Mouse (Mus musculus) bone marrow, adult 2 months (tissue): ENCODE results near the gene Fam189a1.

Experiments used
- CTCF ChIP-seq: fragments of 200-500 bp; IDR thresholded peaks from 2 replicates; pipeline ENCODE4 v1.5.1; 2011; ENCODE audit warnings: low read length, control low read depth; ENCODE audit not compliant: control insufficient read depth, insufficient read depth
- POLR2A ChIP-seq: fragments of 200-500 bp; IDR thresholded peaks from 2 replicates; pipeline ENCODE4 v1.6.1; 2011; ENCODE audit warnings: low read depth, mild to moderate bottlenecking, control low read depth, low read length, borderline replicate concordance; ENCODE audit not compliant: control insufficient read depth

DNA sequence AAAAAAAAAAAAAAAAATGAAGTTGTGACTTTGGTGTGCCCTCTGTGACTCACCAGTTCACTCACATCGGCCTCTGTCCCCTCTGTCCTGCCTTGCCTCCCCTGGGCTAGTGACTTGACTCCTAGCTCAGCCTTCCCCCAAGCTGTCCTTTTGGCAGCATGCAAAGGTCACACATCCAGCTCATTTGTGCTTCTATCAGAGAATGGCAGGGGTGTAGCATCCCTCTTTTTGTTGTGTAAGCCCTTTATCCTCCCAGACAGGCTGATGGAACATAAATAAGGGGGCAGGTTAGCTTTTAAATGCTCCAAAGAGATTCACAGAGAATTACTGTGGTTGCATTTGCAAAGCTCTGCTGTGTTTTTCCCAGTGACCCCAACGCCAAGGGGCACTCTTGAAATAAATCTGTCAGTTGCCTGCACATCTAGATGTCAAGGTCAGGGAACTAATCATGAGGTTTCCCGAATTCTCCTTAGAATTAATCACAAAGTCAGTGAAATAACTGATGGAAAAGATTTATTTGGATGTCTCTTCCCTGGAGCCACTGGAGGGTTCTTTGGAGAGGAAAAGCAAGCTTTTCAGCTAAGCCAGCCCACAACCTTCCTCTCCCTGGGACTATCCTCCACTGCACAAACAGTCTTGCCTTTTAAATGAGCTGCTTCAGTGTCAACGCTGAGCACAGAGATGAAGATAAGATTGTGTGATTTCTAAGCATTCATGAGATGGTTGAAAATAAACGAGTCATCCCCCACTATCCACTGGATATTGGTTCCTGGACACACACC is 326.0 kb downstream of the Fam189a1 start:
- TF ChIP-seq POLR2A (no peak), CTCF (no peak)
